18 mouse cellular contexts compared by ENCODE assay signal in genomic region chr9:89502083-89502482, GRCm38 (mm10).
DNase-seq lines count a peak whose midpoint lies in the region; TF ChIP-seq lines count a peak whose summit lies in the region.
"Had no signal": no experiment of that assay in that cellular context is flagged by ENCODE, and none has a peak within 500 bp of the region (broad histone marks: within the 10 kb centered on the region; RNA-seq: fewer than 3 reads in every experiment).

No protein-coding gene starts in this region.

- peaks cover 2% of the 10 kb centered on the region for H3K9me3 ChIP-seq in CH12.LX (replicated peaks; ENCODE audit: low read length)

- no peak for TF ChIP-seq RAD21 in CH12.LX (IDR thresholded peaks at IDR 0.05; ENCODE audit: low read depth, low read length)

- dilution Hi-C loops in CH12.LX (cut with MboI; ENCODE audit: extremely low pct_ligation_motif_present, extremely low pct_unique_long_range_greater_than_20kb, low sequenced_read_pairs): no loop called here

- peak; percentile 96 for TF ChIP-seq EP300 in CH12.LX (IDR thresholded peaks at IDR 0.05; ENCODE audit: low read length)

- peak; percentile 24 for DNase-seq in A20 (ENCODE audit: low read depth, low spot score)
- DNase-seq in CH12.LX (ENCODE audit: extremely low read depth): peak; percentile 57
- no peak for DNase-seq in frontal cortex, postnatal 10 days (ENCODE audit: low spot score in 2 of 2)
- no peak for DNase-seq in spleen, adult 18-20 months
- DNase-seq: adrenal gland, adult 2 months; adrenal gland, adult 8-10 months; adrenal gland, postnatal 10 days; adrenal gland, postnatal 14 days; adrenal gland, postnatal 25 days; adrenal gland, postnatal 36 days; B cell, adult 2 months; cerebellum, adult 11 months; cerebellum, adult 11-12 months; cerebellum, adult 18-20 months; cerebellum, adult 2 months; cerebellum, adult 8-10 months had no signal

- H3K27ac ChIP-seq in CH12.LX (ENCODE audit: insufficient read depth, low read depth): no peak overlapping the region

- H3K36me3 ChIP-seq in CH12.LX (replicated peaks in 1 of 2; ENCODE audit: control insufficient read depth in 1 of 2, insufficient read depth in 1 of 2, low read length in 1 of 2): no peaks in the 10 kb centered on the region
- H3K36me3 ChIP-seq: G1E had no signal

- no peaks in the 10 kb centered on the region for H3K79me2 ChIP-seq in CH12.LX (replicated peaks; ENCODE audit: control insufficient read depth, extremely low read depth, insufficient read depth, poor library complexity, severe bottlenecking)

- H3K4me3 ChIP-seq in CH12.LX (replicated peaks in 1 of 3; ENCODE audit: low read depth in 2 of 3, low read length in 2 of 3, poor library complexity in 1 of 3): no peak overlapping the region

- in situ Hi-C loops in CH12.LX (cut with MboI; ENCODE audit: low pct_ligation_motif_present, low pct_unique_long_range_greater_than_20kb, low sequenced_read_pairs): no loop called here

- H3K27me3 ChIP-seq in CH12.LX (replicated peaks): no peaks in the 10 kb centered on the region
- H3K27me3 ChIP-seq: Patski had no signal

- H3K4me1 ChIP-seq in CH12.LX (ENCODE audit: control insufficient read depth in 1 of 2, insufficient read depth in 2 of 2): peaks cover 0 to 10% of the 10 kb centered on the region in 2 experiments; a peak in 2 of 4 replicates

- no peak overlapping the region for H3K9ac ChIP-seq in CH12.LX (ENCODE audit: insufficient read depth, low read depth)

- H3K4me2 ChIP-seq in CH12.LX (ENCODE audit: insufficient read depth, low read depth, poor library complexity, severe bottlenecking): no peak overlapping the region

- no peak for TF ChIP-seq POLR2A in CH12.LX (IDR thresholded peaks at IDR 0.05; ENCODE audit: low read depth, low read length)

- TF ChIP-seq CTCF in CH12.LX (conservative IDR thresholded peaks at IDR 0.05 in 1 of 2, IDR thresholded peaks at IDR 0.05 in 1 of 2; ENCODE audit: low read depth in 2 of 2, low read length in 2 of 2): no peak

TF ChIP-seq in CH12.LX, 34 proteins besides CTCF, POLR2A, EP300 and RAD21:
- TF ChIP-seq JUND (conservative IDR thresholded peaks at IDR 0.05; ENCODE audit: low read depth, low read length) (peak; percentile 93), ETS1 (conservative IDR thresholded peaks at IDR 0.05; ENCODE audit: low read depth, low read length) (peak; percentile 57), RCOR1 (conservative IDR thresholded peaks at IDR 0.05; ENCODE audit: low read depth, low read length) (peak; percentile 76; the same call in 1 of the 2 replicates), PAX5 (IDR thresholded peaks at IDR 0.05; ENCODE audit: low read length) (no peak), MEF2A (IDR thresholded peaks at IDR 0.05; ENCODE audit: borderline replicate concordance, low read depth, low read length) (peak; percentile 21; the same call in 1 of the 2 replicates), MAX (IDR thresholded peaks at IDR 0.05; ENCODE audit: low read length) (no peak), KAT2A (IDR thresholded peaks at IDR 0.05; ENCODE audit: insufficient replicate concordance, low read length) (no peak), NELFE (IDR thresholded peaks at IDR 0.05; ENCODE audit: low read depth, low read length) (no peak), TBP (conservative IDR thresholded peaks at IDR 0.05; ENCODE audit: low read depth, low read length) (no peak), IRF4 (IDR thresholded peaks at IDR 0.05; ENCODE audit: low read depth, low read length) (peak; percentile 93), BHLHE40 (IDR thresholded peaks at IDR 0.05; ENCODE audit: low read depth, low read length) (peak; percentile 62), JUN (IDR thresholded peaks at IDR 0.05; ENCODE audit: insufficient read depth, low read depth, low read length) (peak; percentile 76), TCF12 (IDR thresholded peaks at IDR 0.05; ENCODE audit: low read depth, low read length) (no peak), MAFK (IDR thresholded peaks at IDR 0.05; ENCODE audit: insufficient replicate concordance, low read length) (0 out of 2 replicates have a peak, but pooled peaks have one; percentile 63)

Comparison
In these comparisons a context has a peak if more than half of its experiments do, and no peak if none do; other contexts are left out.
1. DNase-seq: peak in A20 (single experiment) and CH12.LX (single experiment); none in frontal cortex, postnatal 10 days (0 of 2) and spleen, adult 18-20 months (0 of 2).